Mouse (Mus musculus): ENCODE measurements around the gene Cyp8b1.

Cyp8b1 gene

DNA sequence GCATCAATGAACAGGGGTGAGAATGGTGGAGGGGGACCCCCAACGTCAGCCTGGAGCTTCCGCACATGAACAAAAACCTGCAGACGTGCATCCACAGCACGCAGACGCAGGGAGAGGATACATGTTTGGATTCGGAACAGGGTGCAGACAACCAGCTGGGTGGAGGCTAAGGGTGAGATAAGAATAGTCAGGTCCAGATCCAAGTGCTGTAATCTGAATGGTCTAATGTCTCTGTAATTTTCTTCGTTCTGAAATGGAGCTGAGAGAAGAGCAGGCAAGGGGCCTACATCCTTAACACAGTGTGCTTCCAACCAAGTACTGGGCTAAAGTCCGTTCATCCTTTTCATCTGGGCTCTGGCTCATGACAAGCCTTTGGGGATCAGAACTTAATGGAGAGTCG, 24.8 kb downstream of the Cyp8b1 start:
- no peak for DNase-seq (ENCODE audit: low spot score)

DNA sequence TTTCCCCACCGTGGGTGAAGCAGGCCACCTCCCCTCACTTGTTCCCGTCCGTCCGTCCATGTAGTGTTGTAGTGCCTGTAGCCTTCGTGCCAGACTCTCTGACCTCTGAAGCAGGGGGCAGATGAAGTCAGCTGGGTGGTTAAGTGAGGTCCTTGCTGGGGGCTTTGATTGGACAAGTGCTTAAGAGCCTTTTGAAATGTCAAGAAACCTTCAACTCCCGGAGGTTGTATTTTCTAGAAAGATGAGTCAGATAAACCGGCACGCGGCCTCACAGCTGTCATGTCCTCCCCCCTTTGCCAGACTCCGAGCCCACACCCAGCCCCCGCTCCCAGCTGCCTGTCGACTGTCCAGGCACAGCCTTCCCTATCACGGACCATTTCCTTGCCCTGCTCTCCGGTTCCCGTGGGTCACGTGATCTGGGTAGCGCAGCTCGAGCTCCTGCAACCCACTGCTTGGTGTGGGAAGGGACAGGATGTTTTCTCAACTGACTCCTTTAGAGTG, 25.6 kb downstream of the Cyp8b1 start:
- DNase-seq (ENCODE audit: low spot score) = no peak

GRCm38 (mm10) chr9:121889927-121890440, 26.1 kb downstream of the Cyp8b1 start:
- no peak for DNase-seq (ENCODE audit: low spot score)

DNA sequence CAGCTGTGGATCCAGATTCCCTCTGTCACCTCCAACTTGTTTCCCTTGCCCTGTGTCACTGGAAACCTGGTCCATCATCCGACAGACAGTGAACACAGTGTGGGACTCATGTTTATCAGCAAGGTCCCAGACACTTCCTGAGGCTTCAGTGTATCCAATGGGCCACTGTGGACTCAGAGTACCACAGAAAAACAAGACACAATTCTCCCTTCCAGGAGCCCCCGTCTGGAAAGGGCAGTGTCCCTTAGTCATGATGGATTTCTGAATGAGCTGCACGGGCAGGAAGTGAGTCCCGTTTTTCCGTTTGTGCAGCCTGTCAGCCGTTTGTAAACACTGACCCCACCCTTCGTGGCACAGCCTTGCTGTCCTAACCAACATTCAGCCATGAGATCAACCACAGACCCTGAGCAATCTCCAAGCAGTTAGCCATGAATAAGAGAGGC, 34.1 kb downstream of the Cyp8b1 start:
- DNase-seq (ENCODE audit: low spot score) = no peak

DNA sequence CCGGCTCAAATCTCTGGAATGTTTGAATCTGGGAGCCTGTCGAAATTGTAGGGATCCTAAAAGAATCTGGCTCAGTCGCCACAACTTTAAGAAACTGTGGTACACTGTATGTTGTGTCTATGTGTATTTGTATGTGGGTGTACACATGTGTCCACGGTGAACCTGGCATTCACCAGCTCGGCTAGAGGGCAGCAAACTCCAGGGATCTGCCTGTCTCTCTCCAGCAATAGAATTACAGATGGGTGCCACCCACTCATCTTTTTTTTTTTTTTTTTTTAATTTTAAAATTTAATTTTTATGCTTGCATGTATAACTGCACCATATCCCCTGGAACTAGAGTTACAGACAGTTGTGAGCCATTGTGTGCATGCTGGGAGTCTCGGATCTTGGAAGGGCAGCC, 34.8 kb downstream of the Cyp8b1 start:
- DNase-seq (ENCODE audit: low spot score) = no peak

DNA sequence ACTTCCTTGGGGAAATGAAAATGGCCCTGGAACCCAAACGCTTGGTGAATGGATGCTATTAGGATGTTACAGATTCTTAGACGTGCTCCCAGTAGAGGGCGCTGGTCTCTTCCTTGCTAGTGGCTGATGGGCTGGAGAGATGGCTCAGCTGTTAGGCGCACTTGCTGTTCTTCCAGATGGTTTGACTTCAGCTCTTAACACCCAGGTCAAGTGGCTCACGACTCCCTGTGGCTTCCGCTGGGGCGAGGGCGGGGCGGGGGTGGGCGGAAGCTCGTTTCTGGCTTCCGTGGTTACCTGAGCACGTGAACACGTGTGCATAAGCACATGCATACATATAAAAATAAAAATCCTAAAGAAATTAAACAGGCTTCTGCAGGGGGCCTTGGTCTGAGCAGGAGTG, 35.3 kb downstream of the Cyp8b1 start:
- DNase-seq (ENCODE audit: low spot score) = no peak

- peak; percentile 78 for DNase-seq (ENCODE audit: low spot score)
These were observed 38.9 kb downstream of the Cyp8b1 start for GRCm38 (mm10) chr9:121877052-121877740.

- DNase-seq (ENCODE audit: low spot score) = no peak
These were observed 42.5 kb downstream of the Cyp8b1 start for GRCm38 (mm10) chr9:121873578-121873977.

DNA sequence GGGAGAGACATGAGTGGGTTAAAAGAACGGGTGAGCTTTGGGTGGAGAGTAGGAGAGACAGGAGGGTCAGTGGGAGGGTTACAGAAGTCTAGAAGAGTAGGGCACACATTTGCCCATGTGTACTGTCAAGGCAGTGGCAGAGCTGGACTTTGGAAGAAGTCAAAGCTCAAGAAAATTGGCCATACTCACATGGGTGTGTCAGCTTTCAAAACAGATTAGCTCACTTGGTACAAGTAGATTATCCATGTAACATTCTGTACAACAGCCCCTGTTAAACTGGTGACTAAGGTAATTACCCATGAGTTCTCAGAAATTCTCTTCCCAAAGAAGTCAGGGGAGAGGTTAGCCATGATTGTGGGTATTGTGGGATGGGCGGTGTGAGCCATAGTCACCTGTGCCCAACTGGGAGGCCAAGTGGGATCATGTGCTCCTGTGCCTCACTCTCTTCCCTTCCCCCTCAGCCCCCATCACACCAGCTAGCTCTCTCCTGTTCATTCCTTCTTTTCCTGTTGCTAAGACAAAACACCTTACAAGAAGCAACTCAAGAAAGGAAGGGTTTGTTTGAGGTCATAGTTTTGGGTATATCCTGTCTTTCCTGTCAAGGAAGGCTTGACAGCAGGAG, 43.9 kb downstream of the Cyp8b1 start:
- DNase-seq (ENCODE audit: low spot score) = no peak

- no peak for DNase-seq (ENCODE audit: low spot score)
These were observed 46.1 kb downstream of the Cyp8b1 start for GRCm38 (mm10) chr9:121869973-121870515.

GRCm38 (mm10) chr9:121869432-121869831, 46.7 kb downstream of the Cyp8b1 start:
- DNase-seq (ENCODE audit: low spot score) = no peak

DNA sequence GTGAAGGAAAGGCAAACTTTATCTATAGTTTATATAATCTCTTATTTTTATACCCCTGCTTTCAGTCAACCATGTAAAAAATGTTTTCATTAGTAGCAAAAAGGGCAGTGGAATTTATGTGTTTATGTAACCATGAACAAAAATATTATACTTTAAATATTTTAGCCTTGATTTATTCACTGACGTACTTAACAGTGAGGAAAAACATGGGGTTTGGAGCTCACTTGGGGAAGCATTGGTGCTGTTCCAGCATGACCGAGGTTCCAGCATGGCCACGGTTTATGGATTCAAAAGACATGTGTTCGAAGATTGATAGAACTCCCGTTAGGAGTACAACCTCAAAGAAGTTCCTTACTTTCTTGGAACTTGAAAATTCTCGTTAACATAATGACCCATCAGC, 47.9 kb downstream of the Cyp8b1 start:
- no peak for DNase-seq (ENCODE audit: low spot score)

GRCm38 (mm10) chr9:121867632-121868031, 48.5 kb downstream of the Cyp8b1 start:
- DNase-seq (ENCODE audit: low spot score) = no peak

DNA sequence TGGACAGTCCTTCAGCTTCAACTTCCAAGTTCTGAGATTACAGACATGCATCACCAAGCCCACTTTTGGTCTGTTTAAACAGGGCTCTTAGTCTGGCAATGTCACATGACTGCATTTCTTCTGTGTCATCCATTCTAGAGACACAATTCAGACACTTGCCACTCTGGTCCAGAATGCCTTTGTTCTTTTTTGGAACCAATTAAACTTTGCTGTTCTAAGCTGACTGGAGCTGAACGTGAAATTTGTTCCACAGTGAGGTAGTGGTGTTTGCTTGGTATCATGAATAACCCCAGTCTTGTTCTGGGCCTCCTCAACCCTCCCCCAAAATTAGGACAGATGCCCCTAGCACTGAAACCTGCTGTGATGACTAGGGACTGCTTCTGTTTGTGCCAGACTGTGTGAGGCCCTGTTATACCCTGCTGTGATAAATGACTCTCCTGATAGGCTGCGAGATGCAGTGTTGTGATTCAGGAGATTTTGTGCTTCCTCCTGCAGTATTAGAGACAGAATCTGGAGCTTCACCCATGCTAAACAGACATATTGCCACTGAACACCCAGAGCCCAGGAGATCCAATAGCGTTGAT, 50.6 kb downstream of the Cyp8b1 start:
- no peak for DNase-seq (ENCODE audit: low spot score)

GRCm38 (mm10) chr9:121864837-121865236, 51.3 kb downstream of the Cyp8b1 start:
- no peak for DNase-seq (ENCODE audit: low spot score)

All from layer of hippocampus, adult 9-10 months (tissue).